Mouse (Mus musculus) frontal cortex, postnatal 14 days (tissue): Measurements from ENCODE around the gene Vdac1.
"Not testable (repeated sequence)": the region's sequence is repeated elsewhere in the genome, so short reads cannot be mapped to it uniquely, and the experiment has no call there.

ENCODE experiments used
- DNase-seq, 2 experiments: peaks; one replicate each; pipeline ENCODE4 v3.0.0; 2022; ENCODE audit warnings: low spot score in 2 of 2

Gene Vdac1

DNA sequence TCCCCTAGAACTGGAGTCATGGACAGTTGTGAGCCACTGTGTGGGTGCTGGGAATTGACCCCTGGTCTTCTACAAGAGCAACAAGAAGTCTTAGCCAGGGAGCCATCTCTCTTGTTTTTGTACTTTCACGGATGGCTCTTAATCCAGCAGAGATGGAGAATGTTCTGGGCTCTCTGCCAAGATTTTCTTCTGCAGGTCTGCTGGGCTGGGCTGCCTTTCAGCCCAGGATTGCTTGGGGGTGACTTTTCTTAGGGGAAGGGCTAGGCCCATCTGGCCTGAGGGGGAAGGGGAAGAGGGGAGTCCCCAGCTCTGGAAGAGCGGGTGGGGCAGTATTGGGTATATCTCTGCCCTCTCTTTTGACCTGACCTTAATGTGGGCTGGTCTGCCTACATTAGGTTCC is 9.9 kb downstream of the Vdac1 start:
- DNase-seq = no peak

DNA sequence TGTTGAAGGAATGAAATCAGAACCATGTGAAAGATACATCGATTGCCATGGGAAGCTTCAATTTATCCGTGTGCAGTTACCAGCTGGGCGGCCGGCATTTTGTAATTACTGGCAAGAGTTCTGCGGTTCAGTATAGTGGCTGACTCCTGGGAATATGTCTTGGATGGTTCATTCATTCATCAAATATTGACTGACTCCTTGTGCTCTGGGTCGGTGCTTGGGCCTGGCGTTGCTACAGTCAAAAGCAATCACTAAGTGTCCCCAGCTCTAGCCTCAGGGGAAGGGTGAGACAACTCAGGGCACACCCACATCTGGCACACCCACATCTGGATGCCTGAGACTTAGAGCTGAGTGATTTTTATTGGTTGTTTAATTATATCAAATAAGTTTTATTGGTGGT is 13.2 kb downstream of the Vdac1 start:
- no peak for DNase-seq

DNA sequence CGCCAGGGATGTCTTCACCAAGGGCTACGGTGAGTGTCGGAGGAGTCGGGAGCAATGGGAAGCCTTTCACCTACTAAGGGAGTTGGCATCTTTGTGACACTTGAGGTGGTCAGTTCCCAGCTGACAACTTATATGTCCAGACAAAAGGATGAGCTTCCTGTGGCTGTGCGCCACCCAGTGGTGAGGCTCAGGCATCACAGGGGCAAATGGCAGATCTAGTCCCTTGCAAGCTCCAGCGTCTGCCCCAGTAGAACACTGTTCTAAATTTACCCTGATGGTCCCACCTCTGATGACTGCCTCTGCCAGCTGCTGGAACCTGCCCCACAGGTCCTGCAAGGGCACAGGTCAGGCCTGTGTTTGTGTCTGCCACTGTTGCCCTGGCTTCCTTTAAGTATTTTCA is 13.7 kb downstream of the Vdac1 start:
- DNase-seq = no peak

DNA sequence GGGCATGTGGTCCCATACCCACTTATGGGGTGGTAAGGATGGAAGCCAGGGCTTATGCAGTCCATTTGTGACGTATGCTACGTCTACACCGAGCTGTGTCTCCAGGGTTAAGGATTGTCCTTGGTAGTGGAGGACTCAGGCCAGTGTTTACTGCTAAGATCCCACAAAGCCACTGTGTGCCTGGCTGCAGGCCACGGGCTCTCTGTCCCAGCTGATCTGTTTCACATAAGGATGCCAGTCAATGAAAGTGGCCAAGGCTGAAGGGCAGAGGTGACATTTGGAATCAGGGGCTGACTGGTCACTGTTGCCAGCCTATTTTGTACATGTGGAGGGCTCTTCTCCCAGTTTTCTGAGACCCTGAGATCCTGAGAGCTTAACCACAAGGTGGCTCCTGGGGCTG is 16.9 kb downstream of the Vdac1 start:
- DNase-seq = no peak

DNA sequence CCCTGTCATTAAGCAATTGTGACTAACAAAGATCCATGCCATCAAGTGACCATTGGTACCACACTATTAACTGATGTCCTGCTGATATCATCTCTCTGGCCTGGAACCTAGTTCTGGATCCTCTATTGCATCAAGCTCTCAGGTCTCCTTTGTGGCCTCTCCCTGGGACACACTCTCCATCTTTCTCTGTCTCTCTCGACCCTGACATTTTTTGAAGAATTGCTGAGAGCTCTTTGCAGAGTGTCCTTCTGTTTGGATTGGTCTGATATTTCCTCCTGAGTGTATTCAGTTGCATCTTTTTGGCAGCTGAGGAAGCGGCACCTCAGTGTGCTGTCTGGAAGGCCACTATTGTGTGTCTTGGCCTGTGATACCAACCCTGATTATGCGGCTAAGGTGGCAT is 18.6 kb downstream of the Vdac1 start:
- DNase-seq = no peak

DNA sequence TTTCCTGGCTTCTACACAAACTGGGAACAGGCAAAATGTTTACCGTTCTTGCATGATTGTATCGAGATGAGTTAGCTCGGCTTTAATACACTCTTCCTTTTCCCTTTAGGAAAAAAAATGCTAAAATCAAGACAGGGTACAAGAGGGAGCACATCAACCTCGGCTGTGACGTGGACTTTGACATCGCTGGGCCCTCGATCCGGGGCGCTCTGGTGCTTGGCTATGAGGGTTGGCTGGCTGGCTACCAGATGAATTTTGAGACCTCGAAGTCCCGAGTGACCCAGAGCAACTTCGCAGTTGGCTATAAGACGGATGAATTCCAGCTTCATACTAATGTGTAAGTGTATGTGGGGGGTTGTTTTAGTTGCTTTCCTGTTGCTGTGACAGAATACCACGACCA is 23.1 kb downstream of the Vdac1 start:
- no peak for DNase-seq

DNA sequence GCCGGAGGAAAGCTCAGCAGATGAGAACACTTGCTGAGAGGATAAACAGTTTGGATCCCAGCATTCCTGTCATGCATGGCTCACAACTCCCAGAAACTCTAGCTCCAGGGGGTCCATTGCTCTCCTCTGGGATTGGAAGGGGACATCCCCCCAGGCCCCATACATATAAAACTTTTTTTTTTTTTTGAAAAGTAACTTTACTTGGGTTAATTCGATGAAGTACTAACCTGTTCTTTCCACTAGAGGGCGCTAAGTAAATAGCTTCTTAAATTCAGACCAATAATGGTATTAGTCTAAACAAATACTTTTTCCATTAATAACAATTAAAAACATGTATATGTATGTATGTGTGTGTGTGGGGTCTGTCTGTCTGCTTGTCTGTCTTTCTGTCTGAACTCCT is 24.0 kb downstream of the Vdac1 start:
- no peak for DNase-seq

DNA sequence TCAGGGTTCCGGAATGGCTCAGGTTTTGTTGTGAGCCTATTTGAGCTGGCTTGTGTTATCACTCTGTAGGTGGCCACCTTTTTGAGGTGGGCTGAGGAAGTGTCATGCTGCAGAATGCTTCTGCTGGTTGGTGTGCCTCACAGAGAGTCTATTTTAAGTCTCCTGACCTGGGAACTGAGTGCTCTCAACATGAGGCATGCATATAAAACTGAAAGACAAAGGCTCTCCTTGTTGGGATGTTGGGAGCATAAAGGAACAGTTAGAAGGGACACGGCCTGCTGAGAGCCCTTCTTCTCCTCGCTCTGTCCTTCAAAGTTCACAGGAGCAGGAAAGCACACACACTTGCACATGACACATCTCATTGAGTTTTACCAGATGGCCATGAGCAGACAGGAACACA is 26.2 kb downstream of the Vdac1 start:
- DNase-seq = no peak

DNA sequence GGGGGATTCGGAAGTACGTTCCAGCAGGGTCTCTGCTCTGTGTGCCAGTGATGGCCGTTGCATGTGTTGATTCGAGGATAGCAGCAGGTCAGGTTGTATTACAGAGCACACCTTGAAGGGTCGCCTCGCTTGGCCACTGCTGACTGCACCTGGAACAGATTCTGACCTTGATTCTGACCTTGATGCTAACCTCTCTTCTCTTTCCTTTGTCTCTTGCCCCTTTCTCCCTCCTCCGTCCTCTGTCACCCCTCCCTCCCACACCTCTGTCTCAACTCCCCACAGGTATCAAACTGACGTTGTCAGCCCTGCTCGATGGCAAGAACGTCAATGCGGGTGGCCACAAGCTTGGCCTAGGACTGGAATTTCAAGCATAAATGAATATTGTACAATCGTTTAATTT is 27.5 kb downstream of the Vdac1 start:
- DNase-seq = no peak

DNA sequence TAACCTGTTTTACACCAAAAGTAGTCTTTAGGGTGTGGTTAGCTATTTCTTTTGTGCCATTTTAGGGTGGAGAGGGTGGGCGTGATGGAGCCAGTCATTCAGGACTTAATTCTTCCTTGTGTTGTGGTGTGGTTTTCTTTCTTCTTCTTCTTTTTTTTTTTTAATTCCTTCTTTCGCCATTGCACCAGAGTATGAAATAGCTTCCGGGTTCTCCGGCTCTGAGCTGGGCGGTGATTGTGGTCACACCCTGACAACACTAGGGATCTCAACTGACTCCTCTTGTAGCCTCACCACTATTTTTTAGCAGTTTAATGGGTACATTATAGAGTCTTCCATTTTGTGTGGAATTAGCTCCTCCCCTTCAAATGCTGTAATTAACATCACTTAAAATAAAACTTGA is 28.3 kb downstream of the Vdac1 start:
- not testable (repeated sequence) for DNase-seq

DNA sequence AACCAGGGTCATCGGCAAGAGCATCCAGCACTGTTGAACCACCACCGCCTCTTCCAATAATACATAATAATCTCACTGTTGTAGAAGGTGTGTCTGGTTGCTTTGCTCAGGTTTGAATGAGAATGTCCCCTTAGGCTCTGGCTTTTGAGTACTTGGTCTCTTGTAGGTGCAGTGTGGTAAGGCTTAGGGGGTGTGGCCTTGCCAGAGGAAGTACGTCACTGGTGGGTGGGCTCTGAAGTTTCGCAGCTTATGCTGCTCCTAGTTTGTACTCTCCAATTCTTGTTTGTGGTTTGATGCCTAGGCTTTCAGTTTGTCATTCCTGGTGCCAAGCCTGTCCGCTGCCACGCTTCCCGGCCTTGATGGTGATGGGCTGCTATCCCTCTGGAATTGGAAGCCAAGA is 29.3 kb downstream of the Vdac1 start:
- DNase-seq = no peak

DNA sequence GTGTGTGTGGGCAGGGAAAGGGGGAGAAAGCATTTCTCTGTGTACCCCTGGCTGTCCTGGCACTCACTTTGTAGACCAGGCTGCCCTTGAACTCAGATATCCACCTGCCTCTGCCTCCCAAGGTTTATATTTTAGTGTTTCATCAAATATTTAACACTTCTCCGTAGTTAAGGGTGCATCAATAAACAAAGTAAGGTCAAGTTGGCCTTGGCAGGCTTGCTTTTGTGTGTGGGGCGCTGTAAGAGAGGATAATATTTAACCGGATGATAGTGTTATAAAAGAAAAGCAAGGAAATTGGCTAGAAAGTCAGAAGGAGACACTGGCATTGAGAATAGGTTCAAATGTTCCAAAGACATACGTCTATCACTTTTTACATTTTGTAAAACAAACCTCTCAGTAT is 33.8 kb downstream of the Vdac1 start:
- DNase-seq = no peak

DNA sequence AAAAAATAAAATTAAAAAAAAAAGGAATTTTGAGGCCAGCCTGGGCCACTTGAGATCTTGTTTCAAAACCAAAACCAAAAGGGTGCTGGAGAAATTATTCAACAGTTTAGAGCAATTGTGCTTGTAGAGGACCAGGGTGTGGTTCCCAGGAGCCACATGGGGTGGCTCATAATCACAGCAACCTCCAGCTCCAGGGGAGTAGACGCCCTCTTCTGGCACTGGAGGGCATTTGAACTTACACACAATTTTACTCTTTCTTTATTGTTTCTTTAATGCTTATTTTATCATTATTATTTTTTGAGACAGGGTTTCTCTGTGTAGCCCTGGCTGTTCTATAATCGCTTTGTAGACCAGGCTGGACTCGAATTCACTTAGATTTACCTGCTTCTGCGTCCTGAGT is 34.7 kb downstream of the Vdac1 start:
- DNase-seq = no peak

DNA sequence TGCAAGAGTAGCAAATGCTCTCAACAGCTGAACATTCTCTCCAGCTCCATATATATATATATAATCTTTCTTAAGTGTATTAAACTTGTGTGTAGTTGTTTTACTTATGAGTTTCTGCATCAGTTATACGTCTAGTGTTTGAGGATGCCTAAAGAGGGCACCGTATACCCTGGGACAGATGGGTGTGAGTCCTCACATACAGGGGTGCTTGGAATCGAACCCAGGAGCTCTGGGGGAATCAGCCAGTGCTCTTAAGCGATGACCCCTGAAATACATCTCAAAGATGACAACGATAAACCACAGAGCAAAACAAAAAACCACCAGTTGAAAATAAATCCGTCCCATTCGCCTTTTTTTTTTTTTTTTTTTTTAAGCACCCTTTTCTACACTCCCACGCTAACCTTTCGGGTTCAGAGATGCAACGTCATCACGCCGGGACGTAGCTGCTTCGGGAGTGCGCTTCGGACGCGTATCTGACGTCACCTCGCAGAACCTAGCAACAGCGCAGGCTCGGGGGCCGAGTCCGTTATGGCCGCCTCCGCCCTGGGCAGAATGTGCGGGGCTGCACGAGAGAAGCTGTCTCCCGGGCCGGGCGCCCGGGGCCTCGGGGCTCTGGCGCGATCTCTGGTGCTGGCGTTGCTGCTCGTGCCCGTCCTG is 35.4 kb downstream of the Vdac1 start, which contains the start of gene 9530068E07Rik:
TSS of gene 9530068E07Rik (plus strand) at position 489 of the 657 bp plus-strand sequence.
- DNase-seq = peak; percentile 88

DNA sequence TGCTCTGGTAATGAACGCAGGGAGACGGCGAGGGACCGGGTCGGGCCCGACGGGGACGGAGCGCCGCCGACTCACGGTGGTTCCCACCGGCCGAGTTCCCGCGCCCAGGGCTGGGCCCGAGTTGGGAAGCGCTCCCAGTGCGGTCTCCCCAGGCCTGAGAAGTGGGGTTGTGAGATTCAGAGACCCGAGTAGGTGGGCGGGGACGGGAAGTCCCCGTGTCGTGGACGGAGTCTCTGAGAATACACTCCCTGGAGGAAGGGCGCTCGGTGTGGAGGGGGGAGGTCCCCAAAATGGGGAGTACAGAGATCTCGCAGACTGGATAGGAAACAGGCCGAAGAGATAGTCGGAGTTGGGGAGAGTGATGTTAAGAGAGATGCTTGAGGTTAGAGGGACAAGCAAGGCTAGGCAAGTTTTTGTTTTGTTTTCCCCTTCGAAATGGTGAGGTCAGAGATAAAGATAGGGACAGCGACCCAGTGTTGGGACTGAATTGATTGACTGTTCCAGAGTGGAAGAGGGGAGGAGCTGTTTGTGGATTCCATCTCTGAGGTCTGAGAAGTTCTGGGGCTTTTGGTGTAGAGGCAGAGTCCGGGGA is 36.0 kb downstream of the Vdac1 start:
- no peak for DNase-seq

DNA sequence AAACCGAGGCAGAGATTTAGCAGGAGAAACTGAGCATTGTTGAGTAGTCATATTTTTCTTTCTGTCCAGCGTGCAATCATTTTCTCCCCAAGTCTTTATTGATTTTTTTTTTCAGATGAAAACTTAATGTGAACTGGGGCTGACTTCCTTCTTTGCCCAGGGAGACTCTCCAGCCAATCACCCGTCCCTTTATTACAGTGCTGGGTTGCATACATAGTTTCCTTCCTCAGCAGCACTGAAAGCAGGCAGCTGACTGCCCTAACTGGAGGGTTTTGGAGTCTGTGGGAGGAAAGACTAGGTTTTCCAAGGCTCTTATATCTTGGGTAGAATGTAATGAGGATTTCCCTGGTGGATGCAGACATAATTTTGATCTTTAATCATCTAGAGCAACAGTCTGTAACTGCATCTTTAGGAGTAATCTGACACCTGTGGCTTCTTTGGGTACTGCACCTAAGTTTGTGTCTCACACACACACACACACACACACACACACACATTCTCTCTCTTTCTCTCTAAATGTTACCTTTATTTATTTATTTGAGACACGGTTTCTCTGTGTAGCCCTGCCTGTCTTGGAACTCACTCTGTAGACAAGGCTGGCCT is 36.8 kb downstream of the Vdac1 start:
- no peak for DNase-seq

DNA sequence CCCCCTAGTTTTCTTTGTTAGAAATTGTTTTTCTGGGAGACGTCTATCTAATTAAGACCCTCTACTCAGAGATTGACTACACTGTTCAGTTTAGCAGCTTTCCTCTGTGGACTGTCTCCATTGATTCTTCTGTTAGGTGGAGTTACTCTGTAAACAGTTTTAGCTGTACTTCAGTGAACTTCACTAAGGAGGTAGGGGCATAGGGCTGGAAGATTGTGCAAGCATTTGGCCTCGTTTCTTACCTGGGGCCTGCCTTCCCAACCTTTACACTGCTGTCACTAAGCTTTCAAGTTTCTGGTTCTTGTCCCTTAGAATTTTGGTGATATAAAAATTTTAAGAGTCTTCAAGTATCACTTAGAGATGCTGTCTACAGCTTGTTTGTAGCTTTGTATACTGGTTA is 40.8 kb downstream of the Vdac1 start:
- DNase-seq = no peak

DNA sequence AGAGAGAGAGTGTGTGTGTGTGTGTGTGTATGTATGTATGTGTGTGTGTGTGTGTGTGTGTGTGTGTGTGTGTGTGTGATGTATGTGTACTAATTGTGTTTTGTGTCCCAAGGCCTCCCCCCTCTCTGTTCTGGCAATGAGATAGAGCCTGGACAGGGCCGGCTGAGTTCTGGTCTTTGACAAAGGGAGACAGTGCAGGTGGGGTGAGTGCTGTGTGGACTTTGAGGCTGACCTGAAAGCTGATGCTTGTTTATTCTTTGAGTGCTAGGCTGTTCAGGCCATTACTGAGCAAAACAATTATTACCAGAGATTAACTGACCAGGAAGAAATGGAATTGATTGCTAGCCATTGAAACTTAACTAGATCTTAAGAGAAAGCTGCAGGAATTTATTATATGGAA is 41.9 kb downstream of the Vdac1 start:
- no peak for DNase-seq

DNA sequence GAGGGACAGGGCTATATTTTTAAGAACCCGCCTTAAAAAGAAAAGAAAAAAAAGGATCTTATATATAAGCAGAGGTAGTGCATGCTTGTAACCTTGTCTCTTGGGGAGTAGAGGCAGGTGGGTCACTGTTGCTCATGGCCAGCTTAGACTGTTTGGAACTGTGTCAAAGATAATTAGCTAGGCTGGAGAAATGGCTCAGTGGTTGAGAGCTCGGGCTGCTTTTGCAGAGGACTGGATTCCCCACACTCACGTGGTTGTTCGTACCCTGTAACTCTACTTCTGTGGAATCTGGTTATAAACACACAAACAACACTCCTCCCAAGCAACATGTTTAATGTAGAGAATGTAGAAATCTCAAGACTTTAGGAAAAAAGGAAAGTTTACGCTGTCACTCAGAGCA is 43.5 kb downstream of the Vdac1 start:
- DNase-seq = no peak

DNA sequence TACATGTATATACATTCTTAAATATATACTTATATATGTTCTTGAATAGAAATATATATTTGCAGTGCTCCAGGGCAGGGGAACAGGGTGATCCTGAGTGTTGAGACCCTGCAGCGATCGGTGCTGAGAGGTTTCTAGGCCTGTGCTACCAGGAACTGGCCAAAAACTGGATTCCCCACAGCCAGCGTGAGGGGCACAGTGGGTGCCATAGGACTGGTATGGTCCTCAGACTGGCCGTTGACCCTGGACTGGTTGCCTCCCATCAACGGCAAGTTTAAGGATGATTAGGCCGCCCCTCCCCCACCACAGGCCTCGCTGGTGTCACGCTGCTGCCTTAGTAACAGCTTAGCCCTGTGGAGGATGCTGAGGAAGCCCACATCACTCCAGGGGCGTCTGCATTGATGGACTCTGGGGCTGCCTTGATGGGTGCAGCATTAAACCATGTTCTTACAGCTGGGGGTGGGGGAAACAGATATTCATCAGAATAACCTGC is 44.6 kb downstream of the Vdac1 start:
- DNase-seq = no peak

DNA sequence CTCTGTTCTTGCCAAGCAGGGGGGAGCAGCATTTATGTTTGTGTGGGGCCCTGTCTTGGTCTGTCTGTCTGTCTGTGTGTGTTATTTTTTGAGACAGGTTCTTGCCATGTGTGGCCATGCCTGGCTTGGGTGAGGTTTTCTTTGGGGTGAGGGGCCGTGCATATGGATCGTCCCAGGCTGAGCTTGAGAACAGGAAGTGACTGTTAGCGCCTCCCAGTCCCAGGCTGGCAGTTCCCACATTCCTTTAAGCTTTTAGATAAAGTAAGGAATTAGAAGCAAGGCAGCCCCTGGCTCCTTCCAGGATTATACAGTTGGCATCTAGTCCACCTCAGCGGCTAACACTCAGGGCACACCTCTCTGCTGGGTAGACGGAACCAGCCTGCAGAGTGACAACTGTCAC is 48.7 kb downstream of the Vdac1 start:
- no peak for DNase-seq

DNA sequence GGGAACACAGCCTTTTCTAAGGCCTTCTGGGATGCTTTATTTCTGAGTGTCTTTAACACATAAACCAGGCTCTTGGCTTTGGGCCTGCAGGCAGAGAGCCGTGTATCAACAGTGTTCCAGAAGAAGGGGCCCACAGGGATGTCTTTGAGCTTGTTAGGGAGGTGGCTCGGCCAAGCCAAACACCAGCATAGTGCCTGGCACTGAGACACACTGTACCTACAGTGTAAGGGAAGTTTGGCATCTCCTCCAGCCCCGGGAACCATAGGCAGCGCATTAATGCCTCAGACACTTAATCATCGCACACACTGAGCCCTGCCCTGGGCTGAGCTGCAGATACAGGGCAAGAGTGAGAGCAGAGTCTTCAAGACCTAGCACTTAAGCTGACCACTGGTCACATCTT is 57.7 kb downstream of the Vdac1 start:
- no peak for DNase-seq

DNA sequence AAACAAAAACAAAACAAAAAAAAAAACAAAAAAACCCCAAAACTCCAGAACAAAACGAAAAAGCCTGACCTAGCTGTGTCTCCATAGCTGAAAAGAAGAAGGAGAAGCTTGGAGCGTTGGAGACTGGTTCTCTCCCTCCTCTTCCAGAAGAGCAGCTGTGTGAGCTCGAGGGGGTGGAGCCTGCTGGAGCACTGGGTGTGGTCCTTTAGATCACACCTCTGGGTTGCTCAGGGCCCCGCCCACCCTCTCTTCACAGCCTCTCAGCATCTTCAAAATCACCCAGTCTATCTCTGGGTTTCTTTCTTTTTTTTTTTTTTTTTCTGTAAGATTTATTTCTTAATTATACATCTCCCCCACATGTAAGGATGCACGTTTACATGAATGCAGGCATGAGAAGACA is 58.6 kb downstream of the Vdac1 start:
- no peak for DNase-seq
